Mouse (Mus musculus) kidney, adult 2 months (tissue): ENCODE results near the gene Hspa5.

Experiments used
- CTCF ChIP-seq: fragments of 200-500 bp; conservative IDR thresholded peaks from 2 replicates; pipeline ENCODE4 v1.5.1; 2011; ENCODE audit warnings: low read depth, mild to moderate bottlenecking, control low read depth, low read length, moderate library complexity, mixed read lengths; ENCODE audit not compliant: insufficient read depth, insufficient read length
- POLR2A ChIP-seq: fragments of 200-500 bp; IDR thresholded peaks from one replicate; pipeline ENCODE4 v1.6.1; 2011; ENCODE audit warnings: low read depth, low read length, control low read depth

- no peak for TF ChIP-seq CTCF
- no peak for TF ChIP-seq POLR2A
These were observed 22.7 kb downstream of the Hspa5 start for GRCm38 (mm10) chr2:34794511-34794910.
